Mouse (Mus musculus) cerebellum, adult 2 months (tissue): ENCODE measurements around the gene Pcif1. TPM values are rescaled to one million over a fixed set of nuclear protein-coding genes. Genes with fewer than 3 reads are reported as not detected.
A peak's percentile ranks its signal among the peaks of the same experiment; 100 is the strongest.

Experiments used
- DNase-seq, 2 experiments: peaks; one replicate each; pipeline ENCODE4 v3.0.0; 2021
- H3K27ac ChIP-seq: fragments of 200-500 bp; 2 replicates; pipeline ENCODE4 v1.5.1; 2012; ENCODE audit warnings: low read length, control low read depth, inconsistent platforms; ENCODE audit not compliant: insufficient read depth
- H3K27me3 ChIP-seq: fragments of 200-500 bp; 2 replicates; pipeline ENCODE4 v1.6.1; 2012; ENCODE audit warnings: inconsistent platforms, mild to moderate bottlenecking, low read length, moderate library complexity; ENCODE audit not compliant: control insufficient read depth, insufficient read depth
- H3K4me1 ChIP-seq: fragments of 200-500 bp; 2 replicates; pipeline ENCODE4 v1.6.1; 2011; ENCODE audit warnings: low read length; ENCODE audit not compliant: control insufficient read depth, insufficient read depth
- H3K4me3 ChIP-seq: fragments of 200-500 bp; replicated peaks from 2 replicates; pipeline ENCODE3; 2011; ENCODE audit warnings: mild to moderate bottlenecking, low read depth, low read length, control low read depth; ENCODE audit not compliant: insufficient read depth
- CTCF ChIP-seq: fragments of 200-500 bp; IDR thresholded peaks from 2 replicates; pipeline ENCODE4 v1.5.1; 2011; ENCODE audit warnings: low read depth, mild to moderate bottlenecking, control low read depth, low read length, moderate library complexity, borderline replicate concordance; ENCODE audit not compliant: insufficient read depth
- POLR2A ChIP-seq: fragments of 200-500 bp; IDR thresholded peaks from 2 replicates; pipeline ENCODE4 v1.6.1; 2011; ENCODE audit warnings: low read length, control low read depth, borderline replicate concordance; ENCODE audit not compliant: insufficient read depth
- WGBS: fragments of 180-500 bp; shearing (Covaris S2); methylation state at CpG from one replicate; pipeline ENCODE4 v1.1.7; 2018; 5-methylcytosine and 5-hydroxymethylcytosine counted together
- polyA plus RNA-seq: library from polyadenylated mRNA; depleted of rRNA; stranded (reverse); fragments of >200 nt; gene quantifications from 2 replicates; pipeline ENCODE4 v1.2.3, GENCODE M21; 2012

The Pcif1 gene
- polyA plus RNA-seq, 1 experiment, result 54.9 TPM

DNA sequence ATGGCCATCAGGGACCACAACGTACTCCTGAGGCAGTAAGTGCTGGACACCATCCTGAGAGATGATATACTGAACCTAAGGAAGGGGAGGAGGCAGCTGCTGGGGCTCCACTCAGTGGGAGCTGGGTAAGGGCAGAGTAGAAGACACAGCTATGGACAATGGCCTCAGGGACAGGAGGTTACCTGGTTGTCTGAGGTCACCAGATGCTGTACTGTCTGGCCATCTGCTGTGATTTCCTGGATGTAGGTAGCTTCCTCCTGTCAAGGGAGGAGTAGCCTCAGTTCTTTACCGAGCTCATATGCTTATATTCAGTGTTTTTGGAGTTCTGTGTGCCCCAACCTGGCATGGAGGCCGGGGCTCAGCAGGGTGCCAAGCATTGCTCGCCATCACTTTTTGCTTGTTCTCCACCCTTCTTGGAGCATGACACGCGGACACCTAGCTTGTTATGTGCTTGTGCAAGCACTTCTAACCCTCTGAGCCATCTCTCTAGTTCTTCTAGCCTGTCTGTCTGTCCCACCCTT lies 13.7 kb downstream of the Pcif1 start:
- 26% methylated on average over 6 of the region's 6 CpGs for WGBS
- peak; percentile 66 to 69 for DNase-seq
- Histone ChIP-seq H3K27ac (peak overlapping the region; percentile 67), H3K4me3 (no peak overlapping the region), H3K27me3 (no peaks in the 10 kb centered on the region), H3K4me1 (peaks cover 47% of the 10 kb centered on the region)
- TF ChIP-seq POLR2A (no peak), CTCF (no peak)

DNA sequence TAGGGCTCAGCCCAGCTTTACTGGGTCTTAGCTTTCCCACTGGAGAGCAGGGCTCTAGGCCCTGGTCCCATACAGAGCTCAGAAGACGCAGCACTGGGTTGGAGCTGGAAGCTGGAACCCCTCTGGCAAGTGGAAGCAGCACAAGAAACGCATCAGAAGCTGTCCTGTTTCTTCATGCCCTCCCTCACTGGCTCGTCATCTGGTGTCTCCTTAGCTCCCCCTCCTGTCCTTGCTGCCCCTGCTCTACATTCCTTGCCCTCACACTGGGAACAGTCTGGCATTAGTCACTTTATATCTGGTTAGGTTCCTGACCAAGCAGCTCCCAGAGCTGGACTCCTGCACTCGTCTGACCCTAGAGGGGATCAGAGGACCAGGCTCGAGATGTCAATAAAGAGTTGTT lies 14.9 kb downstream of the Pcif1 start:
- Histone ChIP-seq H3K27ac (no peak overlapping the region), H3K4me3 (no peak overlapping the region), H3K4me1 (peaks cover 47% of the 10 kb centered on the region), H3K27me3 (no peaks in the 10 kb centered on the region)
- 18% methylated on average over 5 of the region's 5 CpGs for WGBS
- DNase-seq, result peak in 1 of 2 experiments; percentile 50
- TF ChIP-seq POLR2A (no peak), CTCF (0 out of 2 replicates have a peak, but pooled peaks have one; percentile 18)

DNA sequence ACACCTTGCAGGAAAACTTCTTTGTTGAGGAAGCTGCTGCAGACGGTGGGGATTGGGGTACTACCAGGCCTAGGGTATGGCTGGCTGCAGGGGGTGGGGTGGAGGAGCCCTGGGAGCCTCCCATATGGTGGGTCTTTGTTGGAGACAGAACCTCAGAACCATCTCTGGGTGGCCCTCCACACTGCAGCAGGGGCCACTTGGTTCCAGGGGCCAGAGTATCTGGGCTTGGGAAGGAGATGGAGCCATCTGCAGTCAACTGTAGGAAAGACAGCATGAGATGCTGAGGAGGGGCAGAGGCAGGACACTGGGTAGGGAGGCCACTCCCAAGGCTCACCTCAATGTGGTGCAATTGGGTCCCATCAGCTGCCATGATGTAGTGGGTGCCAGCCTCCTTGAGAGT lies 15.5 kb downstream of the Pcif1 start:
- 65% methylated on average over 1 of the region's 1 CpGs for WGBS
- TF ChIP-seq CTCF, result peak; percentile 9; the same call in 1 of the 2 replicates
- no peak for TF ChIP-seq POLR2A

DNA sequence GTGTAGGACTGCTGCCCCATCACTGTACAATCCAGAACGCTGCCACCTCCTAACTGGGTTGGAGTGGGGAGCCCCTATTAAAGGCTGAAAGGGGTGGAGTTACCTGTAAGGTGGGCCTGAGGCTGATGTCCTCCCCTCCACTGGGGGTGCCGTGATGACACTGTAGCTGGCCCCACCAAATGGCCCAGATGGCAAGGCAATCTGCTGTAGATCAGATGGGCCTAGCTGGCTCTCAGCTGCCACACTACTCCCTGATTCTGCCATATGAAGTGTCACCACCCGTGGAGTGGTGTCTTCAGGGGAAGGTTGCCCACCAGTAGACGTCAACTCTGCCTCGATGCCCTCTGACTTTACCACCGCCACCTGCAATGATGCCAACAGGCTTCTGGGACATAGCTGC lies 16.8 kb downstream of the Pcif1 start:
- Histone ChIP-seq H3K27ac (no peak overlapping the region; the same call in 1 of the 2 replicates), H3K27me3 (no peaks in the 10 kb centered on the region), H3K4me1 (peaks cover 47% of the 10 kb centered on the region), H3K4me3 (no peak overlapping the region)
- peak in 1 of 2 experiments; percentile 54 for DNase-seq
- WGBS, result 20% methylated on average over 6 of the region's 6 CpGs
- no peak for TF ChIP-seq POLR2A
- no peak for TF ChIP-seq CTCF

More for the DNA sequence above, 15.5 kb downstream of the Pcif1 start:
- peaks cover 47% of the 10 kb centered on the region for H3K4me1 ChIP-seq
- H3K27ac ChIP-seq, result no peak overlapping the region
- DNase-seq, result no peak
- no peaks in the 10 kb centered on the region for H3K27me3 ChIP-seq
- no peak overlapping the region for H3K4me3 ChIP-seq

DNA sequence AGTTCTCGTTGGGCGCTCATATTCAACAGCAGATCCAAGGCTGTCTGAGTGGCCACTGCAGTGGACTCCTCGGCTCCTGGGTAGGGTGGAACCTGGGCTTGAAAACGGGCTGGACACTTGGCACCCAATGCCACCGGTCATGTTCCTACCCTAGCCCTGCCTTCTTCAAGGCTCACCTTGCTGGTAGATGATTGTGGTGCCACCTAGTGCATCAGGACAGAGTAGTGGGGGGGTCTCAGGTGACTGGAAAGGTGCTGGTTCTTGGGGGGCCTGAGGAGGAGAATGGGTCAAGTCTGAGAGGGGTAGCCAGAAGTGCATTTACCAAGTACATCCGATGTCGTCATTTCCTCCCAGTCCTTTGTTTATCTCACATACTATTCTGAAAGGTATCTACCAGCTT lies 18.9 kb downstream of the Pcif1 start:
- peaks cover 46% of the 10 kb centered on the region for H3K4me1 ChIP-seq
- H3K4me3 ChIP-seq, result no peak overlapping the region
- TF ChIP-seq CTCF (no peak), POLR2A (no peak)
- H3K27ac ChIP-seq, result no peak overlapping the region
- 94% methylated on average over 7 of the region's 7 CpGs for WGBS
- no peaks in the 10 kb centered on the region for H3K27me3 ChIP-seq
- no peak for DNase-seq

DNA sequence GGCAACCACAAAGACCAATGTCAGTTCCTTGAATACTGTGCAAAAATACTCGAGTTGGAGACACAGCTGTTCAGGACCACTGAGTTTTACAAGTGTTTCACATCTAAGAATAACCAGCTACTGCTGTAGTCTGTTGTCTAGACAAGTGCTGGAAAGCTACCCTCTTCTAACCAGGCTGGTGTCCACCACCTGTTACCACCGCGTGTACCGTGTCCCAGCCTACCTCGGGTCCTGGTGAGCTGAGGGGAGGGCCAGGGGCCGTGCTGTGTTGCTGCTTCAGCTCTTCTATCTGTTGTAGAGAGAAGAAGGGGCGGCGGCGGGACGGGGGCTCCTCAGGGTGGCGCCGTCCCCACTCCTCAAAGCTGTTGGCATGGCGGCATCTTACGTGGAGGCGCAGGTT lies 19.9 kb downstream of the Pcif1 start:
- Histone ChIP-seq H3K27me3 (no peaks in the 10 kb centered on the region), H3K4me3 (no peak overlapping the region), H3K4me1 (peaks cover 35% of the 10 kb centered on the region), H3K27ac (no peak overlapping the region)
- TF ChIP-seq POLR2A (no peak), CTCF (no peak)
- DNase-seq, result no peak
- WGBS, result 86% methylated on average over 15 of the region's 15 CpGs

DNA sequence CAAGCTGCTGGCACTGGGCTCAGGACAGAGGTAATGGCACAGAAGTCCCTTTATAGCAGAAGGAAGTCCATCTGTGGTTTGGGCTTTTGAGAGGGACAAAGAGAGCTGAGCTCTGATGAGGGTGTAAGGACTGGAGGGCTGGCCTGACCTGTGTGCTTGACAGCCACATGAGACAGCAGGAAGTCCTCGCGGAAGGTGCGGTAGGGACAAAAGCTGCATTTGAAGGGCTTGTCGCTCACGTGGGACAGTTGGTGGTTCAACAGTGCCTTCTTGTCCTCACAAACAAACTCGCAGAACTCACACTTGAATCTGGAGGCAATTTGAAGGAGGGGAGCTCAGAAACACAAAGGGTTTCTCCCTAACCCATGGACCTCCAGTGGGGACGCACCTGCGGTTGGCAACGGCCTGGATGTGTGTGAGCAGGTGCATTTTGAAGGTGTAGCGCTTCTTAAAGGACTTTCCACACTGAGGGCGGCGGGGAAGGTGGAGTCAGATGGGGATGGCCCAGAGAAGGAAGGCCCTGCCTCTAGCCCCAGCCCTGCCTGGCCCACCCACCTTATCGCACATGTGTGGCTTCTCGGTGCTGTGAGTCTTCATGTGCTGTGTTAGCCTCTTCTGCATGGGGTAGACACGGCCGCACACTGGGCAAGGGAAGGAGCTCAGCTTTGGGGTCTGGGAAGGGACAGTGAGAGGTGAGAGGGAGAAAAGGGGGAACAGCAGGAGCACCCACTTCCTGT lies 20.8 kb downstream of the Pcif1 start:
- Histone ChIP-seq H3K4me1 (peaks cover 27% of the 10 kb centered on the region), H3K27me3 (no peaks in the 10 kb centered on the region), H3K27ac (no peak overlapping the region), H3K4me3 (no peak overlapping the region)
- DNase-seq, result no peak
- 87% methylated on average over 16 of the region's 16 CpGs for WGBS
- TF ChIP-seq POLR2A (no peak), CTCF (no peak)

DNA sequence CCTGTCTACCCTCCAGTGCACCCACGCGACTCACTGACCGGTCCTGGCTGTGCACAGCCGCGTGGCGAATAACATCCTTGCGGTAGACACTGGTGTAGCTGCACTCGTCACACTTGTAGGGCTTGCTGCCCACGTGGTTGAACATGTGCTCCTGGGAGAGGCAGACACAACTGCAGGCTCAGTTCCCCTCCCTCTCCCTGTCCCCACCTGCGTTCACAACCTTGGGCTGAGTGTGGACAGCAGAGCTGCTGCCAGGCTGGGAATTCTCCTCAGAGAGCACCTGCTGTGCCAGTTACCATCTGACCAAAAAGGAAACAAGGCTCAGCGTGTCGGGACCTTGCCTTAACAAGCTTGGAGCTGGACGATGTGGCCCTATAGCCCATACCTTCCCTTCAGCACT lies 22.3 kb downstream of the Pcif1 start:
- peak; percentile 50 to 71 for DNase-seq
- H3K27ac ChIP-seq, result no peak overlapping the region
- no peak overlapping the region for H3K4me3 ChIP-seq
- H3K4me1 ChIP-seq, result peaks cover 18% of the 10 kb centered on the region
- no peaks in the 10 kb centered on the region for H3K27me3 ChIP-seq
- 50% methylated on average over 13 of the region's 13 CpGs for WGBS
- no peak for TF ChIP-seq POLR2A
- no peak for TF ChIP-seq CTCF
